In genomic region chr8:80922642-80923041, GRCm38 (mm10) we compare ENCODE assay signal across 8 mouse cellular contexts. TPM values are rescaled to one million over a fixed set of nuclear protein-coding genes. Genes with fewer than 3 reads are reported as not detected.
DNase-seq lines count a peak whose midpoint lies in the region; ATAC-seq and TF ChIP-seq lines count a peak whose summit lies in the region.

No protein-coding gene starts in this region.

- WGBS in midbrain, embryonic 12.5 days, result 73% methylated on average over 6 of the region's 6 CpGs
- WGBS in midbrain, embryonic 10.5 days, result 69% methylated on average over 6 of the region's 6 CpGs
- 32% methylated on average over 6 of the region's 6 CpGs for WGBS in heart, postnatal 0 days

- no peak overlapping the region for H3K9ac ChIP-seq in midbrain, embryonic 12.5 days (replicated peaks)
- H3K9ac ChIP-seq in heart, postnatal 0 days (replicated peaks; ENCODE audit: low read depth, low read length), result no peak overlapping the region

- no peaks in the 10 kb centered on the region for H3K27me3 ChIP-seq in midbrain, embryonic 12.5 days
- no peaks in the 10 kb centered on the region for H3K27me3 ChIP-seq in midbrain, embryonic 10.5 days (ENCODE audit: low read depth, poor library complexity, severe bottlenecking)
- H3K27me3 ChIP-seq in heart, postnatal 0 days (ENCODE audit: control insufficient read depth, insufficient read depth, low read length), result no peaks in the 10 kb centered on the region

- H3K36me3 ChIP-seq in midbrain, embryonic 12.5 days, result no peaks in the 10 kb centered on the region
- no peaks in the 10 kb centered on the region for H3K36me3 ChIP-seq in midbrain, embryonic 10.5 days
- H3K36me3 ChIP-seq in heart, postnatal 0 days (replicated peaks; ENCODE audit: control insufficient read depth, insufficient read depth, low read length), result no peaks in the 10 kb centered on the region

- 0 out of 2 replicates have a peak, but pooled peaks have one; percentile 27 for ATAC-seq in midbrain, embryonic 12.5 days (ENCODE audit: low FRiP score, low read depth)
- peak; percentile 70; the same call in 1 of the 2 replicates for ATAC-seq in heart, postnatal 0 days (ENCODE audit: insufficient read depth, low read depth)

- no peak for DNase-seq in midbrain, embryonic 10.5 days (ENCODE audit: low spot score)
- peak; percentile 48 to 52 for DNase-seq in cerebellum, postnatal 36 days
- DNase-seq in heart, postnatal 0 days (ENCODE audit: low spot score), result peak; percentile 53
- DNase-seq in layer of hippocampus, adult 18-20 months (ENCODE audit: low spot score in 2 of 2), result peak; percentile 7 to 55
- peak; percentile 81 to 92 for DNase-seq in lung, postnatal 4 days
- peak; percentile 46 for DNase-seq in testis, postnatal 14 days (ENCODE audit: low spot score)
- no peak for DNase-seq in embryo, embryonic 10 days (ENCODE audit: low spot score)

- H3K4me3 ChIP-seq in midbrain, embryonic 12.5 days, result no peak overlapping the region
- no peak overlapping the region for H3K4me3 ChIP-seq in midbrain, embryonic 10.5 days
- H3K4me3 ChIP-seq in heart, postnatal 0 days (ENCODE audit: low read depth, low read length), result no peak overlapping the region

- TF ChIP-seq EP300 in heart, postnatal 0 days (IDR thresholded peaks at IDR 0.05; ENCODE audit: low read depth), result no peak

- H3K9me3 ChIP-seq in midbrain, embryonic 12.5 days, result no peaks in the 10 kb centered on the region
- H3K9me3 ChIP-seq in midbrain, embryonic 10.5 days (replicated peaks), result no peaks in the 10 kb centered on the region
- no peaks in the 10 kb centered on the region for H3K9me3 ChIP-seq in heart, postnatal 0 days (replicated peaks; ENCODE audit: control insufficient read depth, low read length)

- no peaks in the 10 kb centered on the region for H3K4me1 ChIP-seq in midbrain, embryonic 12.5 days
- H3K4me1 ChIP-seq in midbrain, embryonic 10.5 days, result no peaks in the 10 kb centered on the region
- H3K4me1 ChIP-seq in heart, postnatal 0 days (ENCODE audit: control insufficient read depth, insufficient read depth), result no peaks in the 10 kb centered on the region; the same call in 1 of the 2 replicates

- no peak for TF ChIP-seq CTCF in heart, postnatal 0 days (IDR thresholded peaks at IDR 0.05; ENCODE audit: low read depth)

- H3K27ac ChIP-seq in midbrain, embryonic 12.5 days (replicated peaks), result no peak overlapping the region
- no peak overlapping the region for H3K27ac ChIP-seq in midbrain, embryonic 10.5 days (replicated peaks)
- no peak overlapping the region for H3K27ac ChIP-seq in heart, postnatal 0 days (ENCODE audit: low read depth)

- no peak overlapping the region for H3K4me2 ChIP-seq in midbrain, embryonic 12.5 days (replicated peaks)
- H3K4me2 ChIP-seq in heart, postnatal 0 days (ENCODE audit: low read depth, low read length), result no peak overlapping the region

RNA-seq across cellular contexts. Expression of gene Gab1, which starts 42.3 kb away (rescaled TPM):
- polyA plus RNA-seq in midbrain, embryonic 12.5 days (2016; fragmentation: Nextera tagmentation; extraction: Ambion mirVana), result 14.5 and 15.1 TPM in 2 replicates
- polyA plus RNA-seq in midbrain, embryonic 10.5 days (2016; fragmentation: Nextera tagmentation; extraction: Ambion mirVana), result 12.9 and 13.0 TPM in 2 replicates
- total RNA-seq in heart, postnatal 0 days (2014; rRNA removed; ENCODE audit: low replicate concordance), result 54.0 and 54.9 TPM in 2 replicates
- polyA plus RNA-seq in heart, postnatal 0 days (2015; fragmentation: Nextera tagmentation; extraction: Ambion mirVana), result 18.8 and 19.1 TPM in 2 replicates
- total RNA-seq in layer of hippocampus, adult 18-20 months (2021), result 10 to 100 TPM; 17.2 to 21.1 TPM

Comparison
In these comparisons a context has a peak if more than half of its experiments do, and no peak if none do; other contexts are left out.
1. DNase-seq: peak in cerebellum, postnatal 36 days (2 of 2), heart, postnatal 0 days (single experiment), layer of hippocampus, adult 18-20 months (2 of 2), lung, postnatal 4 days (2 of 2) and testis, postnatal 14 days (single experiment); none in midbrain, embryonic 10.5 days (single experiment) and embryo, embryonic 10 days (single experiment).